ENCODE assay signal across 7 mouse cellular contexts in the genomic region with DNA sequence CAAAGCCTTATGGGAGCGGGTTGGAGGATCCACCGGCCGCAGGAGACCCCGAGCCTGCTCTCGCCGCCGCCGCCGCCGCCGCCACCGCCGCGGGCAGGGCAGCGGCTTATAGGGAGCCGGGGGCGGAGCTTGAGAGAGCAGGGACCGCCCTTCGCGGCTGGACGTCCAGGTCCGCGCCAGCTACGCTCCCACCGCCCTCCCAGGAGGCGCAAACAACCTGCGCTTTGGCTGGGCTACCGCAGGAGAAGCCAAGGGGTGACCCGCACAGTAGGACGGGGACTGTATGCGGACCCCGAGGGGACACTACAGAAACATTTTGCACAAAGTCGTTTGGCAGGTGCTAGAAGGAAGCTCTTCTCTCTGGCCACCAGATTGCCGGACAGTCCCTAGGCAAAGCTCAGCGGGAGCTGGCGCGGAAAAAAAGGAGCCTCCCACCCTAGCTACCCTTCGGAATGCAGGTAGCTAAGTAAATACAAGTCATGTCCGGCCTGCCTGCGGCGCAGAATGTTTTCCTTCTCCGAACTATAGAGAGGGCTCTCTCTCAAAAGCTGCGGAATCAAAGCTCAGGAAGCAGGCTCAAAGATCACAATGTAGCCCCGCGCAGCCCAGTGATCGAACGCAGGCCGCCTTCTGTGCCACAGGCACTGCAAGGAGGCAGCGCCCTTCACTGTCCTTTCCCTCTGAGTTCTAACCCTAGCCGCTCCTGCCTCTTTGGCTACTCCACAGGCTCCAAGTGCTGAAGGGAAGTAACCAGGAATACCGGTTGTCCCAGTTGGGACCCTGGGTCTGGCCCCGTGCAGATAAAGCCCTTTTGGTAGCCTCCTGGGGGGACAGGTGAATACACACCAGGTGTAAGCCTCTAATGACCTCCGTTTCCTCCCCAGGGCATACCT. TPM values are rescaled to one million over a fixed set of nuclear protein-coding genes. Genes with fewer than 3 reads are reported as not detected.
A peak's percentile ranks its signal among the peaks of the same experiment; 100 is the strongest.
DNase-seq lines count a peak whose midpoint lies in the region; ATAC-seq lines count a peak whose summit lies in the region.

No protein-coding gene starts in this region.

- H3K4me1 ChIP-seq in intestine, embryonic 14.5 days (replicated peaks; ENCODE audit: control insufficient read depth, insufficient read depth, low read length) = 0 out of 2 replicates have a peak, but pooled peaks cover 8% of the 10 kb centered on the region

- peak overlapping the region; percentile 42 for H3K9ac ChIP-seq in intestine, embryonic 14.5 days (ENCODE audit: low read length)

- H3K27ac ChIP-seq in intestine, embryonic 14.5 days (ENCODE audit: low read depth) = peak overlapping the region; percentile 60

- no peaks in the 10 kb centered on the region for H3K9me3 ChIP-seq in intestine, embryonic 14.5 days (ENCODE audit: control insufficient read depth, low read length)

- H3K27me3 ChIP-seq in intestine, embryonic 14.5 days (replicated peaks; ENCODE audit: control insufficient read depth, insufficient read depth, low read length) = peaks cover 10% of the 10 kb centered on the region; the same call in 1 of the 2 replicates

- intact Hi-C loops in left cerebral cortex, postnatal 36 days (cut with DNase I) = loop anchor here (5.0 kb wide), 1 partner anchor 98 kb away; no protein-coding TSS in a partner anchor

- H3K4me3 ChIP-seq in intestine, embryonic 14.5 days (ENCODE audit: low read depth, low read length) = peak overlapping the region; percentile 76

- DNase-seq in adrenal gland, postnatal 25 days = peak; percentile 85
- peak; percentile 88 for DNase-seq in embryo, embryonic 10.5 days (ENCODE audit: low spot score)
- DNase-seq in gastrocnemius, postnatal 10 days = peak; percentile 85
- peak; percentile 87 for DNase-seq in intestine, embryonic 14.5 days (ENCODE audit: low spot score)
- DNase-seq in left cerebral cortex, postnatal 36 days (ENCODE audit: low spot score in 2 of 2) = peak; percentile 71 to 75
- peak; percentile 80 for DNase-seq in mesoderm, embryonic 11.5 days (ENCODE audit: low read depth, low spot score)
- peak; percentile 60 for DNase-seq in skeletal muscle tissue, adult 2 months (ENCODE audit: low read depth, low spot score)

- ATAC-seq in intestine, embryonic 14.5 days (replicated peaks; ENCODE audit: low FRiP score, low TSS enrichment, low read depth) = peak; percentile 95

- H3K36me3 ChIP-seq in intestine, embryonic 14.5 days (ENCODE audit: control insufficient read depth, insufficient read depth, low read length) = no peaks in the 10 kb centered on the region

- peak overlapping the region; percentile 94 for H3K4me2 ChIP-seq in intestine, embryonic 14.5 days (ENCODE audit: low read length)

- under 1% methylated on average over 51 of the region's 53 CpGs for WGBS in intestine, embryonic 14.5 days

RNA-seq across cellular contexts. Expression of a gene that starts 0.6 kb away (rescaled TPM):
- total RNA-seq in adrenal gland, postnatal 25 days (2021) = 11.1 and 11.8 TPM in 2 replicates
- 10 to 100 TPM; 14.5 to 15.0 TPM for total RNA-seq in gastrocnemius, postnatal 10 days (2021)
- 109 and 120 TPM in 2 replicates for polyA plus RNA-seq in intestine, embryonic 14.5 days (2014; fragmentation: Nextera tagmentation; extraction: Ambion mirVana)
- 10 to 100 TPM; 10.8 to 12.8 TPM for total RNA-seq in left cerebral cortex, postnatal 36 days (2021)

RNA-seq across cellular contexts. Expression of a gene that starts 35.7 kb away (rescaled TPM):
- total RNA-seq in adrenal gland, postnatal 25 days (2021) = not detected in 2 replicates
- not detected for total RNA-seq in gastrocnemius, postnatal 10 days (2021)
- not detected in 2 replicates for polyA plus RNA-seq in intestine, embryonic 14.5 days (2014; fragmentation: Nextera tagmentation; extraction: Ambion mirVana)
- not detected for total RNA-seq in left cerebral cortex, postnatal 36 days (2021)

Comparison
In these comparisons a context has a peak if more than half of its experiments do, and no peak if none do; other contexts are left out.
1. Peak in every context shown above with its lines: DNase-seq, ATAC-seq, H3K4me3 ChIP-seq and H3K27ac ChIP-seq.